Mouse (Mus musculus) heart, postnatal 36 days (tissue): ENCODE data around the gene Rit1. TPM values are rescaled to one million over a fixed set of nuclear protein-coding genes. Genes with fewer than 3 reads are reported as not detected.
"Not testable (repeated sequence)": the region's sequence is repeated elsewhere in the genome, so short reads cannot be mapped to it uniquely, and the experiment has no call there.

Experiments
- DNase-seq, 2 experiments: peaks; one replicate each; pipeline ENCODE4 v3.0.0; 2021 to 2022
- intact Hi-C: fragments of 180-260 bp; cut with DNase I; formaldehyde crosslinking; loops from one replicate; pipeline ENCODE4 v1.15.1; 2025
- total RNA-seq, 2 experiments: library from RNA; stranded (reverse); gene quantifications; 2 replicates each; pipeline ENCODE4 v1.2.3; 2021

Rit1 gene
- total RNA-seq, 2 experiments from 2014 or later = 91.0 to 99.6 TPM

DNA sequence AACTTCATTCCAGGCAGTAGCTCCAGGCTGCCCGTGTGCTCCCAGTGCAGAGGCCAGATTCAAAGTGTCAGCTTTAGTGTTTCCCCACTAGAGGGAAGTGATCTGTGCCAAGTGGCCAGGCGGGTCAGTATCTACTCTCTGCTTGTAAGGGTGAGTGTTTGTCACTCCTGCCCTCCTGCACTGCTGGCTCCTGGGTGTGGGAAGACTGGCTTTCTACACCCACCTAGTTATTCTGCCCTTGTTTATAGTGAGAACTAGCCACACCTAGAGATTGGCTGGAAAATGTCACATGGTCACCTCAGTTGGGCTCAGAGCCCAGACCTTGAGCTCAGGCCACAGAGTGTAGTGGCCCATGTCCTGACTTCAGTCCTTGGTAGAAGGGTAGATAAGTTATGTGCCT, 2.5 kb downstream of the Rit1 start:
- intact Hi-C loops = loop anchor here (5.0 kb wide), 1 partner anchor 42 kb away; no protein-coding TSS in a partner anchor

DNA sequence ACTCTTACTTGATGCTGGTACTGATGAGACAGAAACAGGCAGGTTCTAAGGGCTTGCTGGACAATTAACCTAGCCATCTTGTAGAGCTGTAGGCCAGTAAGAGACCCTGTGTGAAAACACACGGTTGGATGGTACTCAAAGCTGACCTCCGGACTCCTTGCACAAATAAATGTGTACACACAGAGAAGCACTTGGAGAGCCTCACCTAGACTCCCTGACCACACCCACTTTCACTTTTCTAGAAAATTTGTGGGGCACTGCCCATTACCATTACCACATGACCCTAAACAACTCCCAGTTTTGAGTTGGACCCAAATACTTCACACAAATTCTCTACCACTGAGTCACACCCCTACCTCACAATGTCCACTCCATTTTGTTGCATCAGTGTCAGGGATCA, 19.9 kb downstream of the Rit1 start:
- intact Hi-C loops = loop anchor here (5.0 kb wide), 2 partner anchors 59 to 129 kb away; partner anchors contain the start of gene Arhgef2
- no peak for DNase-seq

More for the DNA sequence above, 2.5 kb downstream of the Rit1 start:
- peak; percentile 53 to 63 for DNase-seq

DNA sequence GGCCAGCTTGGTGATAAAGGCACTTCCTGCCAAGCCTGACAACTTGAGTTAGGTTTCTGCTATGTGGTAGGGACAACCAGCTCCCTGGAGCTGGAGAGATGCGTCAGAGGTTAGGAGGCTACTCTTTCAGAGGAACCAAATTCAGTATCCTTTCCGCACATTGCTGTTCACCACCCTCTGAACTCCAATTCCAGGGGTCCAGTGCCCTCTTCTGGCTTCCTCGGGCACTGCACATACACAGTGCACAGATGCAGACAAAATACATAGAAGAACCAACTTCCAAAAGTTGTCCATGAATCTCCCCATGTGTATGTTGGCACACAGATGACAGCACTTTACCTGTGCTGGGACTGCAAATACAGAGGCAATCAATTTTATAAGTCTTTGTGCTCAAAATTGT, 22.0 kb downstream of the Rit1 start:
- intact Hi-C loops = loop anchor here (2.0 to 5.0 kb wide), 3 partner anchors 61 to 146 kb away; partner anchors contain the start of gene Arhgef2
- DNase-seq = peak; percentile 77 to 84

DNA sequence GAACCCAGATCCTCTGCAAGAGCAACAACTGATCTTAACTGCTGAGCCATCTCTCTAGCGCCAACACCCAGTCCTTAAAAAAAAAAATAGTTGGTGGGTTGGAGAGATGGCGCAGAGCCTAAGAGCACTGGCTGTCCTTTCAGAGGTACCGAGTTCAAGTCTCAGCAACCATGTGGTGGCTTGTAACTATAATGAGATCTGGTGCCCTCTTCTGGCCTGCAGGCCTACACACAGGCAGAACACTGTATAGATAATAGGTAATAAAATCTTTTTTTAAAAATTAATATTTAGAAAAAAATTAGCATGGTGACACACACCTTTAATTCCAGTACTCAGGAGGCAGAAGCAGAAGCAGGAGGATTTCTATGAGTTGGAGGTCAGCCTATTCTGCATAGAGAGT, 23.5 kb downstream of the Rit1 start:
- DNase-seq = no peak
- intact Hi-C loops = no loop called here

DNA sequence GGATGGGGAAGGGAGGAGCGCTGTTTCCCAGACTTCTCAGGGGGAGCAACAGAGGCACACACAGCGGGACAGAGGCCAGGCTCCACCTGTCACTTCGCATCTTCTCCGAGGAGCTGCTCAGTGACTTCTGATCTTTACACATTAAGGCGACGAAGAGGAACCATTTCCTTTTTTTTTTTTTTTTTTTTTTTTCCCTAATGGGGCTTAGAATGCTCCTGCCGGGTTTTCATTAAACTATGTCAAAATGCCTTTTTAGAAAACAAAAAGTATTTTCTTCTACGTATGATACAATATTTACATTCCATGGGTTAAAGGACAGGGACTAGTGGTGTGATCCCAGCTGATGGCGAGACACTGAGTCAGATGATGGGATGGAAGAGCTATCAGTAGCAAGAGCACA, 28.9 kb downstream of the Rit1 start:
- intact Hi-C loops = no loop called here
- no peak for DNase-seq

DNA sequence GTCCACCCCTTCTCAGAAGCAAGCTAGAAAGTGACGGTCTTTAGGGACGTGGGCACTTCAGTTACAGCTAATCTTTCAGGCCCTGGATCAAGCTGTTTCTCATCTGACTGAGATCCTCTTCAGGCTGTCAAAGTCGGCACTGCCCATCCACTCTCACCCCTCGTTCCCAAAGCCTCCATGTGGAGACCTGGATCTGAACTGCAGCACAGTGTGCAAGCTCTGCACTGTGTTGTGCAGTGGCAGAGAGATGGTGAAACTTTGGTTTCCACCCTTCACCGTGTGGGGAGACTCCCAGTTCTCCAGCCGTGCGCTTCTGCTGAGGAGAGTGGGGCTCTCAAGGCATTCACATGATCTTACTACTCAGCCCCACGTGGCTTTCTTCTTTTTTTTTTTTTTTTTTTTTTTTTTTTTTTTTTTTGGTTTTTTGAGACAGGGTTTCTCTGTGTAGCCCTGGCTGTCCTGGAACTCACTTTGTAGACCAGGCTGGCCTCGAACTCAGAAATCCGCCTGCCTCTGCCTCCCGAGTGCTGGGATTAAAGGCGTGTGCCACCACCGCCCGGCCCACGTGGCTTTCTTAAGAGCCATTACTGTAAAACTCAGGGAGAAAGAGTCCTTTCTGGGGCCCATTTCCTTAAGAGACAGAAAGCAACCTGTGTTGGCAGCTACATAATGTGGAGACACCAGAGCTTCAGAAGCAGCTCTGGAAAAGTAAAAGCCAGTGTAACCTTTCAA, 29.7 kb downstream of the Rit1 start:
- DNase-seq = no peak
- intact Hi-C loops = no loop called here

DNA sequence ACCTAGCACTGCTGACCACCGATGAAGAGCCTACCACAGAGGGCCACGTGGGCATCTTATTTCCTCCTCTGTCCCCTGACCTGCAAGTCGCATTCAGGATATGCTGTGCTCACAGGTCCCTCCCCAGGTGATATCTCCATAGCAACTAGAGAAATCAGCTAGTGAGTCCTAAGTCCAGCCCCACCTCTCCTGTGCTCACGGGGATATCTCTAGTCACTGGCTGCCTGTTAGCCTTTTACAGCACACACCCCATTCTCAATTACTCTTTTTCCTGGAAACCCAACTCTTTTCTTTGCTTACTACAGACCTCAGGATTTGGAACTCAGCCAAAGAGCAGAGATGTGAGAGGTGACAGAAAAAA, 30.2 kb downstream of the Rit1 start:
- no peak for DNase-seq
- intact Hi-C loops = no loop called here

DNA sequence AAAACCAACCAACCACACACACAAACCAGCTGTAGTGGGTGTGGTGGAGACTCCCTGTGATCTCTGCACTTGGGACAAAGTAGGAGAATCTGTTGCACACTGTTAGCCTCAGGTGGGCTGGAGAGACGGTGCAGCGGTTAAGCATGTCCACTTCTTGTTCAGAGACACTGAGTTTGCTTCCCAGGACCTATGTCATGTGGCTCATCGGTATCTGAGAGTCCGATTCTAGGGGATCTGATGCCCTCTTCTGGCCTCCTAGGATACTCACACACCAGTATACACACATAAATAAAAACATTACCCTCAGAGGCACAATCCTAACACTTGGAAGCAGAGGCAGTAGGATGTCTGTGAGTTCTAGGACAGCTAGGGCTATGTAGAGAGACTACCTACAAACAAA, 37.6 kb downstream of the Rit1 start:
- intact Hi-C loops = no loop called here
- DNase-seq = no peak

DNA sequence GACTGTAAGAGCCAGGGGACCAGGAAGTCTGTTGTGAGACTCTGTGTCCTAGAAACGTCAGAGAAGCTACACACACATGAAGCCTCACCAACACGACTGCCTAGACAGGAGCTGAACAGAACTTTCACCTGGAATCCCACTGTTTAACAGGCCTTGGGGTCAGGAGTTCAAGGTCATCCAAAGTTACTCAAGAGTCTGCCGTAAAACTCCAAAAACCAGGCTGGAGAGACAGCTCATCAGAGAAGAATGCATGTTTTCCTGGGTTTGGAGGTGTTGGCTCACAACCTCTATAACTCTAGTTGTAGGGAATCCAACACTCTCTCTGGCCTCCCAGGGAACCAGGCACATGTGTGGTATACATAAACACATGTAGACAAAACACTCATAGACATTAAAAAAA, 38.9 kb downstream of the Rit1 start:
- intact Hi-C loops = no loop called here
- DNase-seq = no peak

DNA sequence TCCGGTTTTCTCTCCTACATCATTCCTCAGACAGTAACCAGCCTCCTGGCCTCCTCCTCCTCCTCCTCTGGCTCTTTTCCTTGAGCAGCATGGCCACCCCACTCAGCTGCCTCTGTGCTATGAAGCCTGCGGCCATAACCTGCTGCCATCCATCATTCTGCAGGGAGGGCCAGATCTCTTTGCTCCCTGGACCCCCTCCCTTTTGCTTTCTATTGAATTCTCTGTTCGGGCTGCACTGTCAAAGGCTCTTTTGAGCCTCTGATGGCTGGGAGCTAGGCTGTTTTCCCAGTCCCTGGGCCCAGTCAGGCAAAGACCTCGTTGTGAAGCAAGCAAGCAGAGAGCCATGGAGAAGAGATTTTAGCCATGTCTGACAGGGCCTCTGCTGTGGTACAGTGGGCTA, 39.6 kb downstream of the Rit1 start:
- no peak for DNase-seq
- intact Hi-C loops = no loop called here

DNA sequence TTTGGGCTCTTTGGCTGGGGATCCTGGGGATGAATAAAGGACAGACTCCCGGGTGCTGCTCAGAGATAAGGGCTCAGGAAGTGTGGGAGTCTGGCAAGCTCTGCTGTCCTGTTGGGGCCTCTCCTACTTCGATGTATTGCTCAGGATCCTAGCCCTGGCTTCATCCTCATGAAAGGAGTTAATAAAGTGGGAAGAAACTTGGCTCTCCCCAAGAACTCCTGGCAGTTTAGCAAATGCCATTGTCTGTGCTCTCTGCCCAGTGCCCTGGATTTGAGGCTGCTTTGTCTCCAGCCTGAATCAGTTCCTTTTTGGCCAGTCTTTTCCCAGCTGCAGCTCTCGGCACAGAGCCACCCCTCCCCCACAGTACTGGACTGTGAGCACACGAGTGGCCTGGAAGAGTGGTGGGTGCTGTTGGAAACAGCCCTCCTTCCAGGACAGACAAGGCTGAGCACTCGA, 41.4 kb downstream of the Rit1 start:
- DNase-seq = peak; percentile 71 to 73
- intact Hi-C loops = no loop called here

DNA sequence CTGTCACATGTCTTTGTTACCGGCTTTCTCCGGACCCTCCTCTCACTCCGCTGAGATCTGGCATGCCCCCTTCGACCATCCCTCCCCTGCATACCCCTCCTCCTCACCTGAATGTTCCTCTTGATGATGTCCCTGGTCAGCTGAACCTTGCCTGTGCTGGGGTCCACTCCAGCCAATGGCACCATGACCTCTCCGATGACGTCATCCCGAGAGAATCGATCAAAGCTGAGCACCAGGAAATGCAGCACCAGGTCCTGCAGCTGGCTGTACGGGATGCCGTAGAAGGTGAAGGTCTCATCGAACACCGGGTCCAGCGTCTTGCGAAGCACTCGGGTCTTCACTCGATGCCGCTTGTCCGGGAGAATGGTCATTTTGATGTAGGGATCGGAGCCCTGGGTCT, 45.0 kb downstream of the Rit1 start:
- intact Hi-C loops = no loop called here
- no peak for DNase-seq

DNA sequence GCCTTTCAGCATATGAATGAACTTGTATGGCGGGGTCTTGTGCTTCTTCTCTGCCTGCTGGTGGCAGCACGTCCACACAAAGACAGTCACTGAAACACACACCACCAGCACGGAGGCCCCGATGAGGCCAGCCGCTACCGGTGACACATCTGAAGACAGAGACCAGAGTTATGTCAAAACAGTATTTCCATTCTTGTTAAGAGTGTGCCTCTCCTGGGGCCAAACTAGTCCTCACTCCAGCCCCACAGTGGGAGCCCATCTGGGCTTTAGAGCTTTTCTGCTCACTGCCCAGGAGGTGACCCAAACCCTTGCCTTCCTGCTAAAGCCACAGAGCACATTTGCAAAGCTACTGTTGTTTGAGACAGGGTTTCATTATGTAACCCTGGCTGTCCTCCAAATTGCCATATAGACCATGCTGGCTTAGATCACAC, 45.8 kb downstream of the Rit1 start:
- intact Hi-C loops = no loop called here
- no peak for DNase-seq

DNA sequence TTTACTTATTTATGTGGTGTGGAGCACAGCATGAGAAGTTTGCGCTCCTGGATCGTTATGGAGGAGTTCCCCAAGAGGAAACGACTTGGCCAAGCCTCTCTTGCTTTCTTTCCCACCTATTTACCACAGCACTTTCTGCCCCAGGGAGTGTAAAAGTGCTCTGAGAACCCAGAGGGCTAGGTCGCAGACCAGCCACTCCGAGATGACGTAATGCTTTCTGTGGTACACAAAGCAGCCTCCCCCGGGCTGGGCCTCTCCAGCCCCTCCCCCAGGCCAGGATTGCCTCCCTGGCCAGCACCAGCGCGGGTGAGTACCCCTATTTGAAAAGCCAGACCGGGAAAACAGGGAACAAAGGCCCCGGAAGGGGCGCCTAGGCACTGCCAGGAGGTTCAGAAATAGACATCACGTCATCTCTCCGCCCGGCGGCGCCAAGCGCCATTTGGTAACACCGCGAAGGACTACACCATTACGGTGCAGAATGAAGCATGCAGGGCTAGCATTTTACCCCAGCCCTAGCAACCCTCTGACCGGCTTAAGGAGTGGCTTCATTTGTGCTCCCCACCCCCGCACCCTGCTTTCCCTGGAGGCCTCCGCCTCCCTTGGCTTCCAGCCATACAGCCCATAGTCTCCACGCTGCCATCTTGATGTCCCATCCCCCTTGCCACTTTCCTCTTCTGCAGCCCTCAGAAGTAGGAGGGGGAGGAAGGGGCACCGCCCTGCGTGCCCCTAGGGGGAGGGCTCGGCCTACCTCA, 54.7 kb downstream of the Rit1 start:
- DNase-seq = peak; percentile 40 to 66
- intact Hi-C loops = not testable (repeated sequence)

DNA sequence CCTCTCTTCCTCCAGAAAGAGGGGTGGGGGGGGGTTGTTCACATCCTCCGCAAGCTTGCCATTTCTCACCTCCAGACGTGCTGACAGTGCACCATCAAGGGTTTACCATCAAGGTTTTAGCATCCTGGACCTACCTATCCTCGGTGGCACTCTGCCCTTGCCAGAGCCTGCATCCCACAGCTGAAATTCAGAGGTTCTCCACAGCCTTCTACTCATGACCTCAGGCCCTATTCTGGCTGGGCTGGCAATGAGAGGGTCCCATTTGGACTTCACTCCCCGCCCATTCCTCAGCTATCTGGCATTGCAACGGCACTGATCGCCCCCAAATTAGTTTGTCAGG, 55.3 kb downstream of the Rit1 start:
- DNase-seq, intact Hi-C loops: not testable (repeated sequence)

DNA sequence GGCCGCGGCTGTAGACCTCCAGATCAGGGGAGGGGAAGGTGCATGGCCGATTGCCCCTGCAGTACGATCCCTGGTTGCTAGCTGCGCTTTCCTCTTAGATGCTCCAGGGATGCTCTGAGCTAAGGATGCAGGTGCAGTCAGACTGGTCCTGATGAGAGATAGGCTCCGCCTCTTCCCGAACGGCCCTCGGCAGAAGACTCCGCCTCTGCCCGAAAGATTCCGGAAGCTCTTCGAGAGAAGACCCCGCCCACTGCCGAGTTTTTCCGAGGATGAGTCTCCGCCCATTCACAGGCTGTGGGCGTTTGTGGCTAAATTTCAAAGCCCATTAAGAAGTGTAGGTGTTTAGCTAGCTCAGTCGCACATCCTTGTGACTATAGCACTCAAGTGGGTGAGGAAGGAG, 55.8 kb downstream of the Rit1 start:
- intact Hi-C loops = not testable (repeated sequence)
- peak; percentile 82 to 89 for DNase-seq

DNA sequence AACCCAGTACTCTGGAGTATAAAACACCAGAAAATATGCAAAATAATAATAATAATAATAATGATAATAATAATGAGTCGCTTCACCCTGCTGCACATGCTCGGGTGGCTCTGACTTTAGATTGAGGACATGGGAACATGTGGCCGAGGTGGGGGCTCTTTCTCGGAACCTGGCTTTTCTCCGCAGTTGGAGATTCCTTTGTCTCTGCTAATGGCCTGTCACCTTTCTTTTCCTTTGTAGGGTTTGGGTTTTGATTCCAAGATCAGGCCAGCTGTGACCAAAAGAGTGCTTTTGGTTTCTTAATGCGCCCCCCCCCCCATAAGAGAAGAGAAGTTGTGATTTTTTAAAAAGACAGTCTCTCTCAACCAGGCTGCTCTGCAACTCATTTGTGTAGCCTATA, 56.5 kb downstream of the Rit1 start:
- DNase-seq, intact Hi-C loops: not testable (repeated sequence)

DNA sequence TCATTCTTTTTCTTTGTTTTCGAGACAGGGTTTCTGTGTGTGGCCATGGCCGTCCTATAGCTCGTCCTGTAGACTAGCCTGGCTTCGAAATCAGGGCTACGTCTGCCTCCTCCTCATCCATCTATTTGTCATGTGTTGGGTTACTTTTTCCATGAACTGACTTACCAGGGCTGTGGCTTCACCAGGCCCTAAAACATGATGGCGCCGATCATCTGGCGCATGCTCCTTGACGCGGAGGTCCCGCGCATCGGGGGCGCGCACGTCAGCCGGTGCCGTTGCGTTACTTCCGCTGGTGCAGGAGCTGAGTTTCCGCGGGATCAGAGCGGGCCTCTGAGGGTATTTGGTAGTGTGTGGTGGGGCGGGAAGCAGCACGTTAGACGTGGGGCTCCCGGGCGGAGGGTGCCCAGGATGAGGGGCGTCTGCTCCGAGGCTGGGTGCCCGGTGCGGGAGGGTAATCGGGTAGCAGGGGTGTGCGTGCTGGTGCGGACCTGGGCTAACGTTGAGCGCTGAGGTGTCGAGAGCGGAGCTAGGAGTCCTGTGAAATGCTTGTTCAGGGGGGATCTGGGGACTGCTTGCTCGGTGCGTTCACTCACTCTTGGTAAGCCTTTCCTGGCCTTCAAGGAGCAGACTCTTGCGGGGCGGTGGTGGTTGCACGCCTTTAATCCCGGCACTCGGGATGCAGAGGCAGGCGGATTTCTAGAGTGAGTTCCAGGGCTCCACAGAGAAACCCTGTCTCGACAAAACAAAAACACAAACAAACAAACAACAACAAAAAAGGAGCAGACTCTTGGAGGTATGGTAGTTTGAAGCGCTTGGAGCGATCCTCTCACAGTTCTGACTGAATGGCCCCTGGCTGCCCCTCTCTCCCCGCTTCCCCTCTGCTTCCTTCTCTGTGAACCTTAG, 58.6 kb downstream of the Rit1 start, which contains the start of gene Syt11:
Syt11 (minus strand) TSS at position 226 of the 903 bp plus-strand sequence.
- peak in 1 of 2 experiments; percentile 59 for DNase-seq
- intact Hi-C loops = not testable (repeated sequence)
